Mouse (Mus musculus) heart, postnatal 4 days (tissue): ENCODE results near the gene Unc50. TPM values are rescaled to one million over a fixed set of nuclear protein-coding genes. Genes with fewer than 3 reads are reported as not detected.
A peak's percentile ranks its signal among the peaks of the same experiment; 100 is the strongest.

Source experiments
- DNase-seq: peaks from one replicate; pipeline ENCODE4 v3.0.0; 2021
- total RNA-seq, 2 experiments: library from RNA; stranded (reverse); gene quantifications; 2 replicates each; pipeline ENCODE4 v1.2.3; 2021

The Unc50 gene
- total RNA-seq, 2 experiments from 2014 or later = 32.2 to 39.3 TPM

DNA sequence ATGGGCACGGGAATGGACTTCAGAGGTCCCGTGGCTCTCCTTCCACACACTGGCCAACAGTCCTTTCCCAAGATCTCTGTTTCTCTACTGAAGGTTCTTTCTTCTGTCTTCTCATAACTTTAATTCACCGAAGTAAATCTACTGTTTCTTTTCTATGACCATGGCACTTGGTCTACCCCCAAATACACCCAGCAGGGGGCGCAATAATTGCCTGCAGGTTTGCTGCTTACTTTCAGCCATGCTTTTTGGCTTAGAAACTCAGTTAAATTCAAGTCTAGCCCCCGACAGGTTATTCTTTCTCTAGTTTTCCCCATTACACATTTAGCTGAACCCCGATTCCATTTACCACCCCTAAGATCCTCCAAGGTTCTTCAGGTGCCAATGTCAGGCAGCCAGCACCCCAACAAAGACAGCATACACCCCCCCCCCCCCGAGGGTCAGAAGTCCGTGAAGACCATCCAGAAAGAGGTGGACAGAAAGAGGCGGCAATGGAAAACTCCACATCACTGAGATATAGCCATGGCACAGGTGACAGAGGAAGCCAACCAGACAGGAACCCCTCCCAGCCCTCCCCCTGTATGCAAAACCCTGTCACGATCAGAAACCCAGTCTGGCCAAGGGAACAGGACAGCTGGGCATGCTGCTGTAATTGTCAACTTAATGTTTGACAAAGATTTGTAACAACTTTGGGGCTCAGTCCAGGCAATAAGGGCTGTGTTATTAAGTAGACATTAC lies 18.6 kb downstream of the Unc50 start:
- peak; percentile 76 for DNase-seq

DNA sequence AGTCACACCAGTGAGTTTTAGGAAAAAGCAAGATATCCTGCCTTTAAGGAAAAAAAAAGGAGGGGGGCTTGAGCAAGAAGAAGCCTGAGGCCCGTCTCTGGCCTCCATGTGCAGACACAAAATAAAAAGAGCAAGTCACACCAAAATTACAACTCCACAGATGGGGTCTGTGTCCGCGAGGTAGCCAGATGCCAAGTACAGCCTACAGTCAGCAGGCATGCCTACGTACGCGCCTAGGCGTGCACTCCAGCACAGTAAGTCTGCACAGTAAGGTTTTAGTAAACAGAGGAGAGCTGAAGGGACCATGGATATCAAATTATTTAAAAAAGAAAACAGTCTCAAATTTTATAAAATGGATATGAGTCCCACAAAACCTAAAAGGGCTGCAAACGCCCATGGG lies 21.3 kb downstream of the Unc50 start:
- no peak for DNase-seq

DNA sequence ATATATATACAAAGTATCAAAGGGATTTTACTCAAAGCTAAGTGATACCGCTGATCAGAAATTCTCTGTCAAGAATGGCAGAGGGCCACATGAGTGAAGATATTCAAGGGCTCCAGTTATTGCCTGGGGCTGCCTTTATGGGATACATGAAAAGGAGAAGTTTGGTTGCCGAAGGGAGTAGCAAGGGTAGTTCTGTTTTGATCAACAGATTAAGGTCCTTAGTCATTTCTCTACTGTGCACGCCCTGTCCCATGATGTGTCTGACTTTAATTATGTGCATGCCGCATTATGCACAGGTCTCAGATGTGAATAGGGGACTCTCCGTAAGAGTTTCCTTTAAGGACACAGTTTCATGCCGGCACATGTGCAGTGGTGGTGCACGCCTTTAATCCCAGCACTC lies 27.6 kb downstream of the Unc50 start:
- DNase-seq = no peak

DNA sequence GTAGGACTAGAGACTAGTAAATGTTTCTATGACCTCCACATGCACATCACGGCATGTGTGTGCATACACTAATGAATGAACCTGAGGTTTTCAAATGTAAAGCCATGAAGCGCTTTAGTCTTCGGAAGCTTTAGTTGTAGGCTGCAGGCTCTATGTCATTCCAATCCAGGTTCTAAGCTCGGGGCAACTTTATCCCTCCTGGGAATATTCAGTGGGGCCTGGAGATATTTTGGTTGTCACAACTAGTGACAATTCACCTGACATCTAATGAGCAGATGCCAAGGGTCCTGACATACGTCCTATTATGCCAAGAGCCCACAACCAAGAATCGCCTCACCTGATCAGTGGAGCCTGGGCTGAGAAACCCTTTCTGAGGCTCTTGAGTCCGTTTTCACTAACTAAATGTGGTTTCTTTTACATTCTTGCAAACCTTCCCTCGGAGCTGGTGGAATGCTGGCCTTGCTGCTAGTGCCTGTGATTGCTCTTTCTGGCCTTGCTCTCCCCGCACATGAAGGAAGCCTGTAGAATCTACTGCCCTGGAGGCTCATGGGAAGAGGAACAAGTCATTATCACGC lies 35.0 kb downstream of the Unc50 start:
- DNase-seq = no peak

DNA sequence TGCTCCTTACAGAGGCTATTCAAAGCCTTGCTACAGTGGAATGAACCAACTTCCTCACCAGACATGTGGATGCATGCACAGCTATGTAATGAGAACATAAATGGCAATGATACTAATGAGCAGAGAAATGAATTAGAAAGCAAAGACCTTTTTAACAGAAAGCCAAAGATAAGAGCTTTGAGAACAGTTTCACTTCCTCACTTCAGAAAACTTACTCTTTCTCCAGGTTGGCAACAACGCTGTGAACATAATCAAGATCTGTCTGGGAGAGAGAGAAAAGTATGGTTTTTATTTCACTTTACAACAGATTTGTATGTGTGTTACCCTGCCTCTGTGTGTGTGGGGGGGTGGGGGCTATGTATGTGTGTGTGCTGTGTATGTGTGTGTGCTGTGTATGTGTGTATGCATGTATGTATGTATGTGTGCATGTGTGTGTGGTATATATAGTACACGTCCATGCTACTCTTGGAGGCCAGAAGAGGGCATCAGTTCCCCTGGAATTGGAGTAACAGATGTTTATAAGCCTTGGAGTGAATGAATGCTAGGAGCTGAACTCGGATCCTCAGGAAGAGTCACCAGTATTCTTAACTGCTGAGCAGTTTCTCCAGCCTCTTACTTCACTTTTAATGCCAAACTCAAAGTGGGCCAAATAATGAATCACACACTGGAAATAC lies 36.5 kb downstream of the Unc50 start:
- DNase-seq = no peak

DNA sequence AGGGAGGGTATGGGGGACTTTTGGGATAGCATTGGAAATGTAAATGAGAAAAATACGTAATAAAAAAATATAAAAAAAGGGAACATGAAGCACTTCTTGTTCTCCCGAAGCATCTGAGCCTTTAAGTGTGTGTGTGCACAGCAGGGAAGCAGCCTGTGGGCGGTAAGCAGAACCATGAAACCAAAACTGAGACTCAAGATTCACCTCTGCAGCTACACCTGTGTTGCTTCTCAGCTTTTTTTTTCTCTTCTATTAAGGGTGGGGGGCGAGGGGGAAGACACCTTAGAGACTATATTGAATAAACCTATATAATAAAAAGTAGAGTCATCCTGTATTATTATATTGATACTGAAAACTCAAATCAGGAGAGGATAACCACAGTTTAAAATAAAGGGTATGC lies 37.9 kb downstream of the Unc50 start:
- DNase-seq = no peak

DNA sequence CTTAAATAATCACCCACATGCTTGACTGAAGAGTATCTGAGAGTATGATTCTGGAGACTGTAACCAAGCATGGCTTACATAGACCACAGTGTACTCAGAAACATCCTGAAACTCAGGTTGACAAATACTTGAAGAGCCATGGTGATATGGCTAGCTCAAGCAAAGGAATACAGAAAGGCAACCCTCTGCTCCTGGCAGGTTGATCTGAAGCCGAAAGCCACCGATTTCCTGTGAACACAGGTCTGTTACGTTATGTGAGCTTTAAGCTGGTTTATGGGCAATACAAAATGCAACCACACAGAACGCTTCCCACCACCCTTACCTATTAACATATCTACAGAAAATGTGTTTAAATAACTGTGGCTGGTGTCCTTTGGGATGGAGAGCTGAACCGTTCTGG lies 39.1 kb downstream of the Unc50 start:
- DNase-seq = no peak

DNA sequence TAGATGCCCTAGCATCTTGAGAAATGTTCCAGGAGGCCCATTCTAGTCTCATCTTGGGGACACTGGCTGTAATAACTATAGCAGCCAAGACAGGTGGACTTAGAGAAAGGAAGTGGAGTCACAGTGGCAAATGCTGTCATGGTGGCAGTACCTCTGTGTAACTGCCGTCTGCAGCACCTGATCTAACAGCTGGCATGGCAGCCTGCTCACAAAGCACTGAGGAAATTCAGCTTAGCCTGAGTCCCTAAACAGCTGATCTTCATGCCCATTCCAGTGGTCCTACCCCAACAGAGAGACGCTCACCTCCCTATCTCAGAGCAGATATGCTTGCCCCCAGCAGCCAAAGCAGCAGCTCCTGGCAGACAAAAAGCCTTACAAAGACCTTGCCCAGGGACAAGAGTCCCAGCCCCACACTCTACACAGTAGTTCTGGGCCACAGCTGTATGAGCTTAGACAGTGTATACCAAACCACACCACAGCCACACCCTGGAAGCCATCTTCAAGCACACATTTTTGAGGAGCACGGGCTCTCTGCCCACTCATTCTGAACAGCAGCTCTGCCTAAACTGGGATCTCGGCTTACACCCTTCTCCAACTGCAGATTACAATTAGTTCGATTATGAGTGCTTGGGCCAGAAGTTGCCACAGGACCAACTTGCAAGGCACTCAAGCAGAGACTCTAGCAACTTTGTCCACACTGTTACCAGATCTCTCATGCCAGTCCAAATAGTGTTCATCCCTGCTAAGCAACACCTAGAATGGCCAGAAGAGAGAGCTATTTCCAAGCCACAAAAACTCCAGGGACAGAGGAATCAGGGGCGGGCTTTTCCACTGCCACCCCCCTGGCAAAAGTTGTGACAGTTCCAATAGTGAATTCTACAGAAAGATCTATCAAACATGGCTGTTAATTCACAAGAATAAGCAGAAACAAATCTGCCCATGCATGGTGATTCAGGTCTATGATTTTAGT lies 41.5 kb downstream of the Unc50 start:
- no peak for DNase-seq

DNA sequence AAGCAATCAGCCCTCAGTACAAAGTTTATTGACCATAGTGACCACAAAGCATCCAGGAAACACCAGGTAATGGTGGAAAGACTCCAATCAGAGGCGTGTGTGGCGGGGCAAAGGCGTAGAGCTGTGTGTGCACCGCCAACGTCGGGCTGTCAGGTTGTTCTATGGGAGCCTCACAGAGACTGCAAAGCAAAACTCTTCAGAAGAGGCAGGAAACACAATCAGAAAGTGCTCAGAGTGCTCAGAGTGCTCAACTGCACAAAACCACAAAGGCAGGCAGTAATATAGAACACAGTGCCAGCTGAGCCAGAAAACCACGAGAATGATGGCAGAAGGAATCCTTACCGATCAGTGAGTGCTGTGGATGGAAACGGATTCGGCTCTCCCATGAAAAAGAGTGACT lies 43.3 kb downstream of the Unc50 start:
- DNase-seq = no peak

DNA sequence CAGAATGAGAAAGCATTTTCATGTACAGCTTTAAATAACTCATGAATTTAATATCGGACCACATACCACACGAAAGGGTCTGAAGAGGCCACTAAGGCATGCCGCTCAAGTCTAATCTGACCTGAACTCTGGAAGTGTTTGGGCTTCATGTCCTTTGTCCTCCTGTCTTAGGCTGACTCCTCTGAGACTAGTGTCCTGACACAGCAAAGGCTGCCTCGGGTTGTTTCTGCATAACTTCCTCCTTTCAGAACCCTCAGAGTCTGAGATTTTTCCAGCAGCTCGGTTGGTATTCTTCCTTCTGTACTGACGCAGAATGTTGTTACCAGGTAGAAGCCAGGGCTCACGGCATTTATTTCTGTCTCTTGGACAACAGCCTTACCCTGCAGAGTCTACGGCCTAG lies 44.1 kb downstream of the Unc50 start:
- no peak for DNase-seq

DNA sequence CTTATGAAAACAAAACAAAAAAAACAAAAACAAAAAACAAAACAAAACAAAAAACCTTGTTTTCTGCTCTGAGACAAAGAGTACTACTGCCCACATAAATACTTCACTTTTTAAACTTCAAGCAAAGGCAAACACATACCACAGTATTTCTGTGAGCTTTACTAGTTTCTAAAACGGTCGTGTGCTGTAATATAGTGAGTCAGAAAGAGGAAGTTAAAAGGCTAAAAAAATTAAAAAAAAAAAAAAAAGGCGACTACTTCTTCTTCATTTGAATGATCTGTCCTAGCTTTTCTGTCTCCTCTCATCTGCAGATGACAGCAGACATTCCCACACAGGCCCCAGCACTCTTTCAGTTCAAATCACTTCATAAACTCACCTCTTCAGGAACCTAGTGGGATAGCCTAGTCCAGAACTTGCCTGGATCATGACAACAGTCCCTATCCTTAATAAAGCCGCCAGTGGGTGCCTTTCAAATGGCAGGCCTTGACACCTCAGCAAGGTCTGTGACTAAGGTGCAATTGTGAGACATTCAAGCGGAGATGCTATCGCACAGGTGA lies 44.8 kb downstream of the Unc50 start:
- DNase-seq = no peak

DNA sequence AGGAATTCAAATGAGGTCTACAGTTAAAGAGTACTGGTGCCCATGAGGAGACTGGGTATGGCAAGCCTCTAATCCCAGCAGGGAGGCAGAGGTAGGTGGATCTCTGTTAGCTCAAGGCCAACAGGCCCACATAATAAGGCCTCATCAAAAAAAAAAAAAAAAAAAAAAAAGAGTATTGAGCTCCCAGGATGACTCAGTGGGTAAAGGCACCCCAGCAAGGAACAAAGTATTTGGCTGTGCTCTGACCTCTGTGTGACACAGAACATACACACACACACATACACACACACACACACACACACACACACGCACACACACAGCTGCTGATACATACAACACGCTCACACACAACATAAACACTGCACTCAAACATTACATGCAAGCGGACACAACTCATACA lies 45.4 kb downstream of the Unc50 start:
- no peak for DNase-seq

DNA sequence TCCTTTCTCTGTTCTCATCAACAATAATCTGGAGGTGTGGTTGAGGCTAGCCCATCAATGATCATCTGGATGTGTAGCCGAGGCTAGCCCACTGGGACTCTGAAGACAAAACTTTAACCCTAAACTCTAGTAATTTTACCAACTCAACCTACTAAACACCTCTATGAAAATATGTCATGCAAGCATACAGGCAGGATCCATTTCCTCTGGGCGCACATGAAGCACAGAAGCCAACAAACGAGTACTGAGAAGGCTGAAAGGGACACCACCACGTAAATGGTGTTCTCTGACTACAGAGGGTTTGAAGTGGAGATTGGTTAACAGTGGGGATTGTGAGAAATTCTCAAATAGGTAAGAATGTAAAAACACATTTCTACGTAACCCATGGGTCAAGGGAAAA lies 47.3 kb downstream of the Unc50 start:
- DNase-seq = no peak

DNA sequence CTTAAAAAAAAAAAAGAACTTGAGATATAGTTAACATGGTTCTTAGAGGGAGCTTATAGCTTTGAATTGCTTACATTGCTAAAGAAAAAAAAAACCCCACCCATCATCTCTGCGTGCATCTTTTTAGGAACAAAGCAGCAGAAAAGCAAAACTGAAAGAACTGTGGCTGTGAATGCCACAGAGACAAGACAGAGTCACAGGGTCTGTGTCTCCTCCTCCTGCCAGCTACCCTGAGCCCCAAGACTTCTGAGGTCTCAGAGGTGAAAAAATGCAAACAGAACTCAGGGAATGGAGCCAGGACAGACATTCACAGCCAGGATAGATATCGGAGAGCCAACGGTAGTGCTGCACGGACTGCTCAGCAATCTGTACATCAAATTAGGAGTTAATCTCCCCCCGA lies 48.0 kb downstream of the Unc50 start:
- no peak for DNase-seq

DNA sequence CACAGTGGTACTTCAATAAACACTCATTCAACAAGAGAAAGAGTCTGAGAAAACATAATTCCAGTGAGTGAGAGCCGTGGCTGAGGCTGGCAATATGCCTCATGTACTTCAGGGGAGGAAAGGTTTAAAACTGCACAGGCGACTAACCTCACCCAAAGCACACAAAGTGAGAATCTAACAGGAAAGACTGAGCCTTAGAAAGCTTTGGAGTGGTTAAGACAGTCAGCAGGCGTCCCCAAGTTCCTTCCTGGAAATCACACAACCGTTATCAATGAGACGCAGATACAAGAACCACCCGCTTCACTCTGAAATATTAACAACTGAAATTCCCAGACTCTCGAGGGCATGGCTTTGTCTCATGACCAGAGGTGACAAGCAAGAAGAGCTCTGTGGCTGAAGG lies 48.5 kb downstream of the Unc50 start:
- no peak for DNase-seq

DNA sequence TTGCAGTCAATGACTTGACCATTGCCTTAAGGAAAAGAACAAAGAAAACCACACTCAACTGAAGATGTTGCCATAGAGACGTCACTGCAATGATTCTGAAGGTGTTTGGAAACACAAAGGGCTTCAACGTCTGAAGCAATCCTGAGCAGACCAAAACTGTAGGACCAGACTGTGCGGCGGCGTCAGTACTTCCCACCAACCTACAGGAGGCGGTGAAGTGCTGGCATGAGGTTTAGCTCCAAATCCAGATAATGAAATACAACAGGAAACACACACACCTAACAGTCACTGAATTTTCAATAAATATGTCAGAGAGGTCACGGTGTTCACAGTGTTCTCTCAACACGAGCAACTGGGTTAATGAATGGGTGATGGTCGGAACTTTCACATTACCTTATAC lies 49.1 kb downstream of the Unc50 start:
- peak; percentile 53 for DNase-seq

DNA sequence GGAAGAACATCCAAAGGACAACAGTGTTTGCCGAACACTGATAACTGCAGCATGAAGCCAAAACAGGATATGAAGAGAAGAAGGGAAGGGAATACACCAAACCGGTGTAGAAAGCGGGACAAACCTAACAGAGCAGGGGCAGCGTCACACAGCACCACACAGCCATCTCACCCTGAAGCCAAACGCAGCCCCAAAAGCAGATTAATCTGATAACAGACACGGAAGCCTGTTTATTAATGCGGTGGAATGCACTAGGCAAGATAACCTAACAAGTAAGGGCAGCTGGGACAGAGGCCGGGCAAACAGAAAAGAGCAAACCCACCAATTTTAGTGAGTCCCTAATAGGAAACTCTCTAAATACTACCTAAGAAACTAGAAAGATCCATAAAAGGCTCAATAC lies 49.8 kb downstream of the Unc50 start:
- DNase-seq = no peak

DNA sequence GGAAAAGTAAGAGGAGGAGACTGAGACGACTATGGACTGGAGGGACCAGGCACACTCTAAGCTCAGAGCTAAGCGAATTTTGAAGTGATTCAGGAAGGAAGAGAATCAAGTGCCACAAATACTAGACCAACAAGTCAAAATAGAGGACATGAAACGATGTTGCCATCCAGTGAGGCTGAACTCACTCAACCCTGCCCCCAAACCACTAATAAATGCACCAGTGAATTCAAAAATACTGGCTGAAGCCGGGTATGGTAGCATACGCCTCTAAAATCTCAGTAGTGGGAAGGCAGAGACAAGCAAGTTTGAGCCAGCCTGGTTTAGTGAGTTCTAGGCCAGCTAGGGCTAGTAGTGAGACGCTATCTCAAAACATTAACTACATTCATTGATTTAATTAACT lies 50.8 kb downstream of the Unc50 start:
- DNase-seq = no peak

DNA sequence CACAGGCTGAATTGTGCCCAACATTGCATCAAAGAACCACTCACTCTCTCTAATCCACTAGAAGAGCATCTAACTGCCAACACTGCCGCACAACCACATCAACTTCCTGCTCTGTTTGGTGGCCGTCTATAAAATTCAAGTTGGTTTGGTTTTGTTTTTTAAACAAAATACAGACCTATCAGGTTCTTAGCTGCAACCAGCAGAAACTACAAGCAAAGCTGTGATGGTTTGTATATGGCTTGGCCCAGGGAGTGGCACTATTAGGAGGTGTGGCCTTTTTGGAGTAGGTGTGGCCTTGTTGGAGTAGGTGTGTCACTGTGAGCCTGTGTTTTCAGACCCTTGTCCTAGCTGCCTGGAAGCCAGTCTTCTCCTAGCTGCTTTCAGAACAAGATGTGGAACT lies 51.4 kb downstream of the Unc50 start:
- DNase-seq = no peak

DNA sequence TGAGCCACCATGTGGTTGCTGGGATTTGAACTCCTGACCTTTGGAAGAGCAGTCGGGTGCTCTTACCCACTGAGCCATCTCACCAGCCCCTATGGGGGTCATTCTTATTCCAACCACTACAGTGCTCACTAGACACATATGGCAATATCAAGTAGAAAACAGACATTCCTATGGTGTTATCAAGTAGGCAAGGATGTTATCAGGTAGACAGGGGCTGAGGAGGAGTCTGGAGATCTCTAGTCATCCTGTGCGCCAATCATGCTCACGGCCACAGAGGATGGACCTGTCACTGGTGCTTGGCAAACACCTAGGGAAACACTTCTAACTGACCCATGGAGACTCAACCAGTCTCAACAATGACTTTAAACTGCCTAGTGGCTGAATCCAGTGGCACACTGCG lies 54.7 kb downstream of the Unc50 start:
- DNase-seq = no peak

DNA sequence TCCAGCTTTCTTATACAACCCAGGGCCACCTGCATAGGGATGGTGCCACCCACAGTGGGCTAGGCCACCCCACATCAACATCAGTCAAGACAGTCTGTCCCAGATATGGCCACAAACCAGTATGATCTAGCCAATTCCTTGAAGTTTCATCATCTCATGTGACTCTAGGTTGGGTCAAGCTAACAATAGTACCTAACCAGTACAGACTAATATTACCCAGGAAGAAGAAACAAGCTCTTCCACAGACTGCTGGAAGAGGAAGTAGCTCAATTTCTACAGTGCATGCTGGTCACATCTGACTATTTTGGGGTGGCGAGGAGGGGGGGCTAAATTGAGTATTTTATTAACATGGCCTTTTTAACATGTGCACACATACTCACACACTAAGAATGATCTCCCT lies 56.5 kb downstream of the Unc50 start:
- DNase-seq = no peak

DNA sequence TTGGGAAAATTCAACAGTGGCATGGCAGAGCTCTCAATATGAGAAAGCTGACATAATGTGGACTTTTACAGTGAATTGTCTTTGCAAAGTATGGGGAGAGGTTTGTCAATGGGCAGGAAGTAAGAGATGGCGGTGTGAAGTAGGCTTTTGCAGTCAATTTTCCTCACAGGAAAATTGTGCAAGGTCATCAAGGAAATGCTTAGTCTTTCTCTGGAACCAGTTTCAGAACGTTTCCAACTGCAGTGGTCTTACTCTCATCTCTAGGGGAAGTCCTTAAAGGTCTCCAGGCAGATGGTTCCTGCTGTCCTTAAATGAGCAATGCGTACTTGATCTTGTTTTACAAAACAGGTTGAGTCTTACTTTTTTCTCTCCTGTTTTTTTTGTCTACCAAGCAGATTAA lies 57.1 kb downstream of the Unc50 start:
- DNase-seq = no peak

DNA sequence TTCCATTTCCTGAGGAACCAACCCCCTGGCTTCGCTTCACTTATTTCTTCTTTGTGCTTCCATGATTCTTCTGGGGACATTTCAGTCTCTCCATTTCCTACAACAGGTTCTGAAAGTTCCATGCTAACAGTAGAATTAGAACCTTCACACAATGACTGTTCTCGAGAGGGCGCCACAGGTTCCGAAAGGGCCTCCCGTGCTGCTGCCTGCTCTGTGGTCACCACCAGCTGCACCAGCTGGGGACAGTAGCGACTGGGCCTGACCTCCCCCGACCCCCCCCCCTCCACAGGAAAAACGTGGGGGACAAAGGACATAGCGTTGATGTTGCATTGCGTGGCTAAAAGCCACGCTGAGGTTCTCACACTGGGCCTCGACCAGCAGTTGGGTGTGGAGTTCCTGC lies 58.6 kb downstream of the Unc50 start:
- no peak for DNase-seq
